Mouse (Mus musculus): Measurements from ENCODE around the gene Blzf1. TPM values are rescaled to one million over a fixed set of nuclear protein-coding genes. Genes with fewer than 3 reads are reported as not detected.

Gene Blzf1
- polyA plus RNA-seq, 1 experiment from 2014 or later: 24.9 TPM

DNA sequence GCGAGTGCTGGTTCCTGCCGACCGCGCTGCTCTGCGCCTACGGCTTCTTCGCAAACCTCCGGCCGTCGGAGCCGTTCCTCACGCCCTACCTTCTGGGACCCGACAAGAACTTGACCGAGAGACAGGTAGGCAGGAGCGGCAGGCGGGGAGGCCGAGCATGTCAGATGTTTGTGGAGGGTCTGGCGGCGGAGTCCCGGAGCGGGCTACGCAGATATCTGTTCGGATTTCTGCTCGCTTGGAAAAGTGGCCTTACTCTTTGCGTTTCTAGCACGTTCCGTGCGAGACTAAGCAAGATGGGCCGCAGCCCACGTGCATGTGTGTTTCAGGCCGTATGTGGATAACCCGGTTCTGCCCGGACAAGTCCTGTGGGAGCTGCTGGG is 58.0 kb downstream of the Blzf1 start:
- Histone ChIP-seq H3K4me1 (peaks cover 32% of the 10 kb centered on the region), H3K27me3 (ENCODE audit: poor library complexity, severe bottlenecking) (peaks cover 16% of the 10 kb centered on the region), H3K36me3 (replicated peaks) (no peaks in the 10 kb centered on the region), H3K27ac (peak overlapping the region; percentile 89), H3K9me3 (no peaks in the 10 kb centered on the region), H3K4me3 (peak overlapping the region; percentile 77)
- no peak for DNase-seq (ENCODE audit: extremely low spot score, low spot score)
- WGBS: under 1% methylated on average over 33 of the region's 33 CpGs

DNA sequence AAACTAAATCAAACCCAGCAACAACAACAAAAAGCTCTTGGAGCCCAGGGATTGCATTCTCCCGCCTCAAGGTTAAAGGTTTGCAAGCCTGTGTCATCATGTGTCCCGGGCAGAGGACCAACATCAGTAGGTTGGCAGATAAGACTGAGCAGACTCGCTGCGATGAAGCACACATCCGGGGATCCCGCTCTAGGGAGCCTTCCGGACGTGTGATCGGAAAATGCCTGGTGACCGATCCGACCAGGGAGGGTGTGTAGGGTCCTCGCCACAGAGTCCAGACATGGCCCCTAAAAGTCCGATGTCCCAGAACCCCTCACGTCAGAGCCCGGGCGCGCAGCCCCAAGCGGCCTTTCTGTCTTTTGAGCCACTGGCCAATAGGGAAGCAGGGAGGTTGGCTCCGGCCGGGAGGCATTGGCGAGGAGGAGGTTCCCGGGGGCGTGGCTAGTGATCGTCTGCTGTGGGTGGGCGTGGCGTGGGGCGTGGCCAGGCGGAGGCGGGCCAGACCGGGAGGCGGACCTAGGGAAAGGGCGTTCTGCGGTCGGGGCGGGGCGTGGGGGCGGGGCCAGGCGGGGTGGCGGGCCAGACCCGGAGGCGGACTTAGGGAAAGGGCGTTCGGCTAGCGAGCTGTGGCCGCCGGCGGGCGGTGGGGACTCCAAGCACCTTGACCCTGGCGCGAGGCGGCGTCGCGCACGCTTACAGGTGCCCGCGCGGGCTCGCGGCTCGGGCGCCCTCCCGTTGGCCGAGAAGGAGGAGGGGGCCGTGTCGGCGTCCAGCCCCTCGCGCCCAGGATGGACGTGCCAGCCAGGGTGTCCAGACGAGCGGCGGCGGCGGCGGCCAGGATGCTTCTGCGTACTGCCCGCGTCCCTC is 58.6 kb downstream of the Blzf1 start, which contains the start of gene Slc19a2:
Gene Slc19a2 (plus strand): TSS at position 582 of the 867 bp plus-strand sequence.
- H3K9me3 ChIP-seq: no peaks in the 10 kb centered on the region
- DNase-seq (ENCODE audit: extremely low spot score, low spot score): peak; percentile 100
- H3K4me3 ChIP-seq: peak within 1 kb of the TSS; percentile 77
- peak within 1 kb of the TSS; percentile 89 for H3K27ac ChIP-seq
- H3K4me1 ChIP-seq: peaks cover 32% of the 10 kb centered on the region
- WGBS: under 1% methylated on average over 78 of the region's 79 CpGs
- peaks cover 16% of the 10 kb centered on the region for H3K27me3 ChIP-seq (ENCODE audit: poor library complexity, severe bottlenecking)
- no peaks in the 10 kb centered on the region for H3K36me3 ChIP-seq (replicated peaks)

DNA sequence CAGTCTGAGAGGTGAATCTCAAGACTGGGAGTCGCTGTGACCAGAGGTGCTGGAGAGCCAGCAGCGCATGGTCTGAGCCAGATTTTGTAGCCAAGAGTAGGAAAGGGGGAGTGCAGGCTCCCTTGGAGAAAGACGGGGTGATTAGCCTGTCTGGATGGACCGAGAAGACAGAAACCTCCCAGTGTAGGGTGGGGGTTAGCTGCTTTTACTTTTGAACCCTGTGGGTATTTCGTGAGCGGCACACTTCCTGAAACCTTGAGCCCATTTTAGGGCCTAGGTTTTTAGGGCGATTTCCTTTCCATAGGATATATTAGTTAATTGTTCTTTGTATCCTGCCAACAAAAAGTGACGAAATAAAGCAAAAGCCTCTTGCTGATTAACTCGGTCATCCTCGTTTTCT is 59.3 kb downstream of the Blzf1 start:
- Histone ChIP-seq H3K27me3 (ENCODE audit: poor library complexity, severe bottlenecking) (peaks cover 16% of the 10 kb centered on the region), H3K4me3 (peak overlapping the region; percentile 77), H3K9me3 (no peaks in the 10 kb centered on the region), H3K36me3 (replicated peaks) (no peaks in the 10 kb centered on the region), H3K4me1 (peaks cover 32% of the 10 kb centered on the region), H3K27ac (peak overlapping the region; percentile 89)
- 6% methylated on average over 10 of the region's 10 CpGs for WGBS
- DNase-seq (ENCODE audit: extremely low spot score, low spot score): no peak

DNA sequence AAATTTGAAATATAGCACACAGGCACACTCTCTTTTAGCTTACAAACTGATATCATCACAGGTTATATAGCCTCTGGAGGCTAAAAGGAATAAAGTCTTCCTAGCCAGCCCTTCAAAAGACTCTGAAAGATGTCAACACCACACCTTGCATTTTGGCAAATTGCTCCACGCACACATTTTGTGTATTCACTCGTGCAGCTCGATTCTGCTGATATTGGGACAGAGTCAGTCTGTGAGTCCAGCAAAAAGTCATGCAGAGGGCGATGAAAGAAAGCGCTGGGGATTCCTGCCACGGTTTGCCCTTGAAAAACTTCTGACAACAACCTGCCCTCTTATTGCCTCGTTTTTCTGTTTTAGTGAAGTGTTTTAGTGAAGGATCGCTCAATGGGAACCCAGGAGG is 59.8 kb downstream of the Blzf1 start:
- Histone ChIP-seq H3K4me1 (peaks cover 32% of the 10 kb centered on the region), H3K27ac (peak overlapping the region; percentile 89), H3K9me3 (no peaks in the 10 kb centered on the region), H3K4me3 (peak overlapping the region; percentile 77), H3K27me3 (ENCODE audit: poor library complexity, severe bottlenecking) (peaks cover 16% of the 10 kb centered on the region), H3K36me3 (replicated peaks) (no peaks in the 10 kb centered on the region)
- 33% methylated on average over 8 of the region's 8 CpGs for WGBS
- DNase-seq (ENCODE audit: extremely low spot score, low spot score): no peak

DNA sequence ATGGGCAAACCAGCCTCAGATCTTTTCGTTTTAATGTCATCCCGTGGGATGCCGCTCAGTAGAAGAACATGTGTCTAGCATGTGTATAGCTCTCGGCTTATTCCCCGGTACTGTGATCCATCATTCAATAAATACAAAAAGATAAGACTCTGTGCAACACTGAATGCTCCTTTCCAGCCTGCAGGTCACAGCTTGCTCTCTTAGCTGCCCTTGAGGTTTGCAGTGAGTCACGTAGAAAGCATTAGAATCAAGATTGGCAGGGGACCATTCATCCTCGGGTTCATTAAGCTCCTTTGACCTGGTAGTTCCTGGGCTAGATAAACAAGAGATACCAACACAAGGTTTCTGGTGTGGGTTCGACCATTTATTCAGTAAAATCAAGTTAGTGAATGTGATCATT is 64.5 kb downstream of the Blzf1 start:
- 78% methylated on average over 8 of the region's 8 CpGs for whole genome bisulfite sequencing
- no peak overlapping the region for H3K4me3 ChIP-seq
- no peaks in the 10 kb centered on the region for H3K27me3 ChIP-seq (ENCODE audit: poor library complexity, severe bottlenecking)
- H3K27ac ChIP-seq: no peak overlapping the region
- H3K4me1 ChIP-seq: peaks cover 6% of the 10 kb centered on the region
- no peak for DNase-seq (ENCODE audit: extremely low spot score, low spot score)
- H3K9me3 ChIP-seq: no peaks in the 10 kb centered on the region
- no peaks in the 10 kb centered on the region for H3K36me3 ChIP-seq (replicated peaks)

DNA sequence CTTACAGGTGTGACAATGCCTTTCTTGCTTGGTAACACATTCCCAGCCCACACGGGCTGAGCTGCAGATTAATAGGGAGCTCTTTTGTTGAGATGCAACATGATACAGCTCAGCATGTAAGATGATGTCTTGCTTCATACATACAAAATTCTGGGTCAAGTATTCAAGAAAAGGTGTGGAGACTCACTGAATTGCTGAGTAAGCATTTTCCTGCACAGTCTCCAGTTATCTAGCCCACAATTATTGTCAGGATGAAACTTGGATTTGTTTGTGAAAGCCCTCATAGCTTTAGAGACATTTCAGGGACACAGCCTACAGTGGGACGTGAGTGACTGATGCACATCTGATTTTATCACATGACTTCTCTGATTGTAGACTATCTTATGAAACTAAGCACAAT is 65.8 kb downstream of the Blzf1 start:
- 86% methylated on average over 2 of the region's 2 CpGs for WGBS
- Histone ChIP-seq H3K27ac (no peak overlapping the region), H3K9me3 (no peaks in the 10 kb centered on the region), H3K4me1 (no peaks in the 10 kb centered on the region), H3K27me3 (ENCODE audit: poor library complexity, severe bottlenecking) (no peaks in the 10 kb centered on the region), H3K4me3 (no peak overlapping the region), H3K36me3 (replicated peaks) (no peaks in the 10 kb centered on the region)
- DNase-seq (ENCODE audit: extremely low spot score, low spot score): no peak

Other genes with a start within 250 kb of the Blzf1 start
- not detected in 2 replicates for gene Sell, start 245.5 kb downstream of the Blzf1 start, polyA plus RNA-seq (2016; fragmentation: Nextera tagmentation; extraction: Ambion mirVana)
- not detected in 2 replicates for gene Selp, start 192.2 kb downstream of the Blzf1 start, polyA plus RNA-seq (2016; fragmentation: Nextera tagmentation; extraction: Ambion mirVana)
- gene F5, start 155.7 kb downstream of the Blzf1 start, polyA plus RNA-seq (2016; fragmentation: Nextera tagmentation; extraction: Ambion mirVana): 0.27 and 0.36 TPM in 2 replicates
- 11.2 and 12.2 TPM in 2 replicates for gene Slc19a2, start 58.4 kb downstream of the Blzf1 start, polyA plus RNA-seq (2016; fragmentation: Nextera tagmentation; extraction: Ambion mirVana)
- 13.9 and 14.0 TPM in 2 replicates for gene Ccdc181, start 31.9 kb downstream of the Blzf1 start, polyA plus RNA-seq (2016; fragmentation: Nextera tagmentation; extraction: Ambion mirVana)
- 45.6 and 48.8 TPM in 2 replicates for gene Nme7, start 3.4 kb downstream of the Blzf1 start, polyA plus RNA-seq (2016; fragmentation: Nextera tagmentation; extraction: Ambion mirVana)
- 7.8 and 9.9 TPM in 2 replicates for gene Atp1b1, start 150.9 kb upstream of the Blzf1 start, polyA plus RNA-seq (2016; fragmentation: Nextera tagmentation; extraction: Ambion mirVana)